In genomic region chr5:37118242-37118641, GRCm38 (mm10) we compare ENCODE assay signal across 9 mouse cellular contexts. TPM values are rescaled to one million over a fixed set of nuclear protein-coding genes. Genes with fewer than 3 reads are reported as not detected.
DNase-seq lines count a peak whose midpoint lies in the region; ATAC-seq and TF ChIP-seq lines count a peak whose summit lies in the region.
"Had no signal": no experiment of that assay in that cellular context is flagged by ENCODE, and none has a peak within 500 bp of the region (broad histone marks: within the 10 kb centered on the region; RNA-seq: fewer than 3 reads in every experiment).

No protein-coding gene starts in this region.

- H3K36me3 ChIP-seq in liver, postnatal 0 days (replicated peaks; ENCODE audit: insufficient read depth, low read length), result no peaks in the 10 kb centered on the region
- no peaks in the 10 kb centered on the region for H3K36me3 ChIP-seq in liver, embryonic 12.5 days
- H3K36me3 ChIP-seq: heart, embryonic 13.5 days had no signal

- H3K4me2 ChIP-seq in liver, postnatal 0 days (ENCODE audit: low read depth, low read length), result no peak overlapping the region
- H3K4me2 ChIP-seq in liver, embryonic 12.5 days, result no peak overlapping the region
- H3K4me2 ChIP-seq: heart, embryonic 13.5 days had no signal

- DNase-seq in adrenal gland, postnatal 14 days, result peak; percentile 18
- DNase-seq in adrenal gland, adult 18-20 months (ENCODE audit: low spot score in 2 of 2), result no peak
- peak; percentile 23 for DNase-seq in liver, postnatal 0 days
- peak; percentile 6 for DNase-seq in c-Kit-positive CD71-positive TER-119-positive erythroid progenitor cells, embryonic 14.5 days (ENCODE audit: low spot score)
- no peak for DNase-seq in right cerebral cortex, postnatal 36 days (ENCODE audit: low spot score in 2 of 2)
- no peak for DNase-seq in heart, adult 9 months (ENCODE audit: low spot score in 2 of 2)

- H3K9me3 ChIP-seq in liver, postnatal 0 days (ENCODE audit: low read length), result no peaks in the 10 kb centered on the region
- no peaks in the 10 kb centered on the region for H3K9me3 ChIP-seq in liver, embryonic 12.5 days (replicated peaks)
- H3K9me3 ChIP-seq: heart, embryonic 13.5 days had no signal

- WGBS in liver, postnatal 0 days (ENCODE audit: insufficient replicate concordance), result 38% methylated on average over 4 of the region's 4 CpGs
- WGBS in liver, embryonic 12.5 days (ENCODE audit: insufficient replicate concordance), result 32% methylated on average over 4 of the region's 4 CpGs

- H3K27me3 ChIP-seq in liver, postnatal 0 days (ENCODE audit: insufficient read depth, low read length), result no peaks in the 10 kb centered on the region
- H3K27me3 ChIP-seq in liver, embryonic 12.5 days (replicated peaks), result no peaks in the 10 kb centered on the region

- no peak for ATAC-seq in liver, postnatal 0 days
- no peak for ATAC-seq in liver, embryonic 12.5 days
- ATAC-seq in megakaryocyte, adult 5-6 weeks (ENCODE audit: poor library complexity, severe bottlenecking), result peak; percentile 45; the same call in 1 of the 2 replicates

- H3K9ac ChIP-seq in liver, postnatal 0 days (replicated peaks), result no peak overlapping the region
- H3K9ac ChIP-seq in liver, embryonic 12.5 days, result no peak overlapping the region
- H3K9ac ChIP-seq: heart, embryonic 13.5 days had no signal

- H3K4me3 ChIP-seq in liver, postnatal 0 days (ENCODE audit: low read depth, low read length), result no peak overlapping the region
- no peak overlapping the region for H3K4me3 ChIP-seq in liver, embryonic 12.5 days
- H3K4me3 ChIP-seq: heart, embryonic 13.5 days had no signal

- no peak overlapping the region for H3K27ac ChIP-seq in liver, postnatal 0 days (ENCODE audit: low read depth)
- H3K27ac ChIP-seq in liver, embryonic 12.5 days, result no peak overlapping the region
- H3K27ac ChIP-seq: heart, embryonic 13.5 days had no signal

- no peak for TF ChIP-seq EP300 in liver, postnatal 0 days (IDR thresholded peaks at IDR 0.05; ENCODE audit: low read depth)

- peak; percentile 74 for TF ChIP-seq CTCF in liver, postnatal 0 days (IDR thresholded peaks at IDR 0.05; ENCODE audit: low read depth)

- H3K4me1 ChIP-seq in liver, postnatal 0 days (ENCODE audit: insufficient read depth), result no peaks in the 10 kb centered on the region
- no peaks in the 10 kb centered on the region for H3K4me1 ChIP-seq in liver, embryonic 12.5 days
- H3K4me1 ChIP-seq: heart, embryonic 13.5 days had no signal

RNA-seq across cellular contexts. Expression of gene Gm1043, which starts 33.1 kb away (rescaled TPM):
- total RNA-seq in adrenal gland, postnatal 14 days (2021), result 0.19 and 0.98 TPM in 2 replicates
- under 1 TPM; 0.40 to 0.51 TPM for total RNA-seq in adrenal gland, adult 18-20 months (2021)
- not detected in 2 replicates for polyA plus RNA-seq in liver, postnatal 0 days (2015; fragmentation: Nextera tagmentation; extraction: Ambion mirVana)
- polyA plus RNA-seq in liver, embryonic 12.5 days (2016; fragmentation: Nextera tagmentation; extraction: Ambion mirVana), result not detected in 2 replicates
- not detected in 2 replicates for total RNA-seq in megakaryocyte, adult 5-6 weeks (2015)
- total RNA-seq in megakaryocyte, adult 5-6 weeks (2017), result 0.20 TPM in 1 of 2 replicates, not detected in the other
- polyA plus RNA-seq: heart, embryonic 13.5 days had no signal

Comparison
In these comparisons a context has a peak if more than half of its experiments do, and no peak if none do; other contexts are left out.
1. DNase-seq: peak in adrenal gland, postnatal 14 days (single experiment), liver, postnatal 0 days (single experiment) and c-Kit-positive CD71-positive TER-119-positive erythroid progenitor cells, embryonic 14.5 days (single experiment); none in adrenal gland, adult 18-20 months (0 of 2), right cerebral cortex, postnatal 36 days (0 of 2) and heart, adult 9 months (0 of 2).